In genomic region chr11:120151113-120151494, GRCm38 (mm10) we compare ENCODE assay signal across 8 mouse cellular contexts. TPM values are rescaled to one million over a fixed set of nuclear protein-coding genes. Genes with fewer than 3 reads are reported as not detected.
DNase-seq lines count a peak whose midpoint lies in the region; ATAC-seq lines count a peak whose summit lies in the region.

TSS of gene Slc38a10 (minus strand) at chr11:120151346.

- H3K36me3 ChIP-seq in heart, embryonic 10.5 days = peaks cover 12% of the 10 kb centered on the region
- H3K36me3 ChIP-seq in kidney, embryonic 15.5 days = peaks cover 11% of the 10 kb centered on the region; the same call in 1 of the 2 replicates

- no peaks in the 10 kb centered on the region for H3K27me3 ChIP-seq in heart, embryonic 10.5 days (ENCODE audit: insufficient read depth, poor library complexity, severe bottlenecking)
- H3K27me3 ChIP-seq in kidney, embryonic 15.5 days = no peaks in the 10 kb centered on the region

- peak within 1 kb of the TSS; percentile 84 for H3K9ac ChIP-seq in kidney, embryonic 15.5 days

- under 1% methylated on average over 28 of the region's 28 CpGs for WGBS in heart, embryonic 10.5 days
- WGBS in kidney, embryonic 15.5 days = under 1% methylated on average over 28 of the region's 28 CpGs

- H3K4me3 ChIP-seq in heart, embryonic 10.5 days = peak within 1 kb of the TSS; percentile 81
- peak within 1 kb of the TSS; percentile 68 for H3K4me3 ChIP-seq in kidney, embryonic 15.5 days (replicated peaks)

- peak within 1 kb of the TSS; percentile 80 for H3K4me2 ChIP-seq in kidney, embryonic 15.5 days

- ATAC-seq in erythroblast, adult 5-6 weeks (replicated peaks; ENCODE audit: low FRiP score, poor library complexity, severe bottlenecking) = peak; percentile 96
- ATAC-seq in kidney, embryonic 15.5 days (replicated peaks; ENCODE audit: low FRiP score) = peak; percentile 94
- ATAC-seq in monocyte, adult 5-6 weeks (replicated peaks; ENCODE audit: insufficient number of reproducible peaks, low FRiP score, low TSS enrichment, poor library complexity, severe bottlenecking) = peak; percentile 99

- peak; percentile 99 to 100 for DNase-seq in B cell, adult 2 months
- DNase-seq in brain, adult 2 months (ENCODE audit: low read depth, low spot score) = peak; percentile 100
- DNase-seq in heart, embryonic 10.5 days (ENCODE audit: low spot score) = peak; percentile 100
- DNase-seq in liver = peak; percentile 99
- DNase-seq in spleen, postnatal 4 days (ENCODE audit: low spot score in 2 of 2) = peak; percentile 98 to 99

- peak within 1 kb of the TSS; percentile 91 for H3K27ac ChIP-seq in heart, embryonic 10.5 days
- peak within 1 kb of the TSS; percentile 88 for H3K27ac ChIP-seq in kidney, embryonic 15.5 days

- no peaks in the 10 kb centered on the region for H3K9me3 ChIP-seq in heart, embryonic 10.5 days
- H3K9me3 ChIP-seq in kidney, embryonic 15.5 days (replicated peaks) = no peaks in the 10 kb centered on the region

- peaks cover 39% of the 10 kb centered on the region for H3K4me1 ChIP-seq in heart, embryonic 10.5 days
- H3K4me1 ChIP-seq in kidney, embryonic 15.5 days = peaks cover 39% of the 10 kb centered on the region

RNA-seq across cellular contexts. Expression of gene Slc38a10, which starts in this region (rescaled TPM):
- total RNA-seq in erythroblast, adult 5-6 weeks (2015; ENCODE audit: low replicate concordance) = 7.7 and 10.7 TPM in 2 replicates
- 22.4 and 39.9 TPM in 2 replicates for total RNA-seq in erythroblast, adult 5-6 weeks (2017; ENCODE audit: low replicate concordance)
- polyA plus RNA-seq in heart, embryonic 10.5 days (2016; fragmentation: Nextera tagmentation; extraction: Ambion mirVana) = 99.0 and 123 TPM in 2 replicates
- 109 and 115 TPM in 2 replicates for polyA plus RNA-seq in kidney, embryonic 15.5 days (2015; fragmentation: Nextera tagmentation; extraction: Ambion mirVana)
- 40.6 to 56.4 TPM (median 42.9 TPM) in 3 replicates for total RNA-seq in monocyte, adult 5-6 weeks (2017)

Comparison
In these comparisons a context has a peak if more than half of its experiments do, and no peak if none do; other contexts are left out.
1. Peak in every context shown above with its lines: DNase-seq, ATAC-seq, H3K4me3 ChIP-seq and H3K27ac ChIP-seq.